Mouse (Mus musculus) limb, embryonic 14.5 days (tissue): ENCODE measurements around the gene Tspear. TPM values are rescaled to one million over a fixed set of nuclear protein-coding genes. Genes with fewer than 3 reads are reported as not detected.
"Not testable (repeated sequence)": the region's sequence is repeated elsewhere in the genome, so short reads cannot be mapped to it uniquely, and the experiment has no call there.

ENCODE experiments used
- ATAC-seq: fragments of 200-750 bp; cut with Nextera tagmentation; 2 replicates; pipeline ENCODE4 v1.8.0; 2017; ENCODE audit warnings: low read depth, moderate number of reproducible peaks, moderate TSS enrichment; ENCODE audit not compliant: low FRiP score
- DNase-seq: peaks from one replicate; pipeline ENCODE4 v3.0.0-alpha.2; 2015; ENCODE audit warnings: low spot score
- H3K27ac ChIP-seq: fragments of 300-500 bp; sonication (generic); replicated peaks from 2 replicates; pipeline ENCODE4 v1.5.1; 2014; ENCODE audit warnings: low read depth, mild to moderate bottlenecking, low read length, moderate library complexity, mixed read lengths
- H3K27me3 ChIP-seq: fragments of 300-500 bp; sonication (generic); 2 replicates; pipeline ENCODE4 v1.6.1; 2014; ENCODE audit warnings: low read length, mixed read lengths; ENCODE audit not compliant: control insufficient read depth, insufficient read depth
- H3K36me3 ChIP-seq: fragments of 300-500 bp; sonication (generic); 2 replicates; pipeline ENCODE4 v1.6.1; 2014; ENCODE audit warnings: mild to moderate bottlenecking, low read length, moderate library complexity, mixed read lengths; ENCODE audit not compliant: control insufficient read depth, insufficient read depth
- H3K4me1 ChIP-seq: fragments of 300-500 bp; sonication (generic); 2 replicates; pipeline ENCODE4 v1.6.1; 2014; ENCODE audit warnings: antibody characterized with exemption, low read length, mixed read lengths; ENCODE audit not compliant: control insufficient read depth, insufficient read depth
- H3K4me2 ChIP-seq: fragments of 300-500 bp; sonication (generic); replicated peaks from 2 replicates; pipeline ENCODE4 v1.6.1; 2014; ENCODE audit warnings: low read depth, mild to moderate bottlenecking, low read length, moderate library complexity; ENCODE audit not compliant: severe bottlenecking
- H3K4me3 ChIP-seq: fragments of 300-500 bp; sonication (generic); replicated peaks from 2 replicates; pipeline ENCODE4 v1.5.1; 2014; ENCODE audit warnings: low read length
- H3K9ac ChIP-seq: fragments of 300-500 bp; sonication (generic); 2 replicates; pipeline ENCODE4 v1.6.1; 2014; ENCODE audit warnings: mild to moderate bottlenecking, low read depth, low read length, moderate library complexity; ENCODE audit not compliant: severe bottlenecking
- H3K9me3 ChIP-seq: fragments of 300-500 bp; sonication (generic); 2 replicates; pipeline ENCODE4 v1.6.1; 2016; ENCODE audit warnings: low read length; ENCODE audit not compliant: control insufficient read depth
- POLR2A ChIP-seq: fragments of 200-500 bp; IDR thresholded peaks from 2 replicates; pipeline ENCODE4 v1.8.0; 2012; ENCODE audit warnings: inconsistent platforms, mild to moderate bottlenecking, moderate library complexity, borderline replicate concordance; ENCODE audit not compliant: insufficient read depth, insufficient read length; ENCODE audit errors: extremely low read depth
- WGBS: fragments of 180-500 bp; shearing (Covaris S2); extraction: QIAGEN DNeasy Blood & Tissue Kit; methylation state at CpG from one replicate; pipeline ENCODE4 v1.1.7; 2014; 5-methylcytosine and 5-hydroxymethylcytosine counted together
- polyA plus RNA-seq, 2 experiments: library from polyadenylated mRNA; depleted of rRNA in 1 of 2; stranded (reverse) in 1 of 2; unstranded in 1 of 2; fragments of >200 nt; fragmentation: Nextera tagmentation in 1 of 2; extraction: Ambion mirVana in 1 of 2; gene quantifications; 2 replicates each; pipeline versions ENCODE4 v1.2.1 to v1.2.3; 2012 to 2014

Tspear gene
- polyA plus RNA-seq, 2 experiments: 1.5 to 2.0 TPM

DNA sequence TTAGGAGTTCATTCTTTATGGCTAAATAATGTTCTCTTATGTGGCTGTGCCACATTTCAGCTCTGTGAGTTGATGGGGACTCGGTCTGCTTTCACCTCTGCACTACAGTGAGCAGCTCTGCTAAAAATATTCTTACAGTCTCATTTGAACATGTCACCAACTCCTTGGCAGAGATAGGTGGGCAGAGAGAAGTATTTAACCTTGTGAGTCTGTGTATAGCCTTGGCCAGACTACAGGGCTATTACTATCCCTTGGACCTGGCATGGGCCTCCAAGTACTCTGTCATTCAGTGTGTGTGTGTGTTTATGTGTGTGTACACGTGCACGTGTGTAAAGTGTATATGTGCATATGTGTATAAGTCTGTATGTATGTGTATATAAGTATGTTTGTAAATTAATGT lies 97.0 kb downstream of the Tspear start:
- 100% methylated on average over 1 of the region's 3 CpGs for WGBS
- H3K27me3 ChIP-seq, H3K9ac ChIP-seq, ATAC-seq, H3K27ac ChIP-seq, H3K4me2 ChIP-seq, H3K4me3 ChIP-seq, H3K36me3 ChIP-seq, DNase-seq, H3K9me3 ChIP-seq, H3K4me1 ChIP-seq: not testable (repeated sequence)

DNA sequence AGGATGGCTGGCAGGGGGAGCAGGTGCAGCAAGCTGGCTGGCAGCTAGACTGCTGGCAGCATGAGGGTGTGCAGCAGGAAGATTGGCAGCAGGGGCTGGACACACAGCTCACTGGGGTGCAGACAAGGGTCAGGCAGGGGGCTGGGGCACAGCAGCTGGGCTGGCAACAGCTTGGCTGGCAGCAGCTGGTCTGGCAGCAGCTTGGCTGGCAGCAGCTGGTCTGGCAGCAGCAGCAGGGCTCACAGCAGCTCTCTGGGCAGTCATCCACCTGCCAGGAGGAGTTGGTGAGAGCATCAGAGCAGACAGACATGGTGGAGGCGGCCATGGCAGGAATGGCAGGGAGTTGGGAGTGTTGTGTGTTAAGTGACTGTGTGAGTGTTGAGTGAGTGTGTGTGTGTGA lies 101.5 kb downstream of the Tspear start, which contains the start of gene Gm7137:
Gene Gm7137 (minus strand): TSS at position 325 of the 400 bp plus-strand sequence.
- H3K9me3 ChIP-seq, H3K4me2 ChIP-seq, ATAC-seq, H3K27me3 ChIP-seq, H3K36me3 ChIP-seq, H3K9ac ChIP-seq, H3K4me1 ChIP-seq, H3K27ac ChIP-seq, DNase-seq, H3K4me3 ChIP-seq: not testable (repeated sequence)
- WGBS: no CpG with 5 or more reads among the region's 1 CpGs

DNA sequence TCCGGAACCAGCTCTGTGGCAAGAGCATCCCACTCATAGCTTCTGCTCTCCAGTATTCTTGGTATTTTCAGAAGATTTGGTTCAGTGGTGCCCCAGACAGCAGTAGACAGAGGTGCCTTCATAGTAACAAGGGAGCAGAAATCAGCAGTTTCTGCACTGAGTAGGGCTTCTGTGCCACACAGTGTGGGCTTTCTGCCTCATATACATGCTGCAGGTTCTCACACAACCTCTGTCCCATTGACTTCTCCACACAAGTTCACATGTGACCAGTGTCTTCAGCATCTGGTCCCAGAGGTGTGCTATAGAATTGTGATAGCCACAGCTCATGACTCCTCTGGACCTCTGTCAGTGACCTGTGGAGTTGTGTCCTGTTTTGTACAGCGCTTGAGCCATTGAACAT lies 102.3 kb downstream of the Tspear start:
- Histone ChIP-seq H3K9ac (no peak overlapping the region), H3K4me1 (no peaks in the 10 kb centered on the region)
- no peak for ATAC-seq

DNA sequence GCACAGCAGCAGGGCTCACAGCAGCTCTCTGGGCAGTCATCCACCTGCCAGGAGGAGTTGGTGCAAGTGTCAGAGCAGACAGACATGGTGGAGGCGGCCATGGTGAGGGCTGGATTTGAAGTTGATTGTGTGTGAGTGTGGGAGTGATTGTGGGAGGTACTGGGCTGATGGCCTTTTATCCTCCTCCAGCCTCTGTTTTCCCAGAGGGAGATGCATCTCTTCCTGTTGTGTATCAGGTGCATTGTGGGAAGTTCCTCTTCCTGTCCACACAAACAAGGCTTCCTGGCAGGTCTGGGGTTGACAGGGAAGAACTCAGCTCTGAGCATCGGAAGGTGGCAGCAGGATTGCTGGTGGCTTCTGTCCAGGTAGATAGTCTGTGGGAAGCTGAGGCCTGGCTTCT lies 108.6 kb downstream of the Tspear start, which contains the start of gene Gm9639:
Gene Gm9639 (minus strand): TSS at position 101 of the 400 bp plus-strand sequence.
- 54% methylated on average over 2 of the region's 2 CpGs for WGBS
- no peak for DNase-seq
- no peak within 1 kb of the TSS for H3K27ac ChIP-seq
- no peak for TF ChIP-seq POLR2A
- H3K4me3 ChIP-seq: no peak within 1 kb of the TSS
- H3K4me1 ChIP-seq: peaks cover 6% of the 10 kb centered on the region; the same call in 1 of the 2 replicates
- no peak within 1 kb of the TSS for H3K4me2 ChIP-seq
- no peaks in the 10 kb centered on the region for H3K9me3 ChIP-seq
- no peaks in the 10 kb centered on the region for H3K36me3 ChIP-seq
- no peak within 1 kb of the TSS for H3K9ac ChIP-seq
- no peak for ATAC-seq
- H3K27me3 ChIP-seq: no peaks in the 10 kb centered on the region

More for the DNA sequence above, 102.3 kb downstream of the Tspear start:
- Histone ChIP-seq H3K27me3 (no peaks in the 10 kb centered on the region), H3K27ac (no peak overlapping the region), H3K4me2 (no peak overlapping the region), H3K36me3 (no peaks in the 10 kb centered on the region), H3K4me3 (no peak overlapping the region), H3K9me3 (no peaks in the 10 kb centered on the region)
- no peak for DNase-seq
- 69% methylated on average over 2 of the region's 2 CpGs for WGBS
- TF ChIP-seq POLR2A: no peak

DNA sequence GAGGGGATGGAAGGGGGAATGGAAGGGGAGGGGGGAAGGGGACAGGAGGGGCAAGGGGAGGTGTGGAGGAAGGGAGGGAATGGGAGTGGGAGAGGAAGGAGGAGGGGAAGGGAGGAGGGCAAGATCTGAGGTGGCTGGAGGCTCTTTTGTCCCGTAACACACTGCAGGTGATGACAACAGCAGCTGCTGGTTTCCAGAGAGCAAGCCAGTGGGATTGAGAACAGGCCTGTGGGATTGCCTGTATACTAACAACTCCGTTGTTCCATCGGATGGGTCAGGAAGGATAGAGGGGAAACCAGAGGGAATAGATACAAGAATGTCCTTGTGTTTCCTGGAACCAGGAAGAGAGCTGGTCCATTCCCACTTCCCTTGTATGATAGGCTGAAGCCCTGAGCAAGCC lies 111.3 kb downstream of the Tspear start:
- WGBS: 12% methylated on average over 3 of the region's 3 CpGs

DNA sequence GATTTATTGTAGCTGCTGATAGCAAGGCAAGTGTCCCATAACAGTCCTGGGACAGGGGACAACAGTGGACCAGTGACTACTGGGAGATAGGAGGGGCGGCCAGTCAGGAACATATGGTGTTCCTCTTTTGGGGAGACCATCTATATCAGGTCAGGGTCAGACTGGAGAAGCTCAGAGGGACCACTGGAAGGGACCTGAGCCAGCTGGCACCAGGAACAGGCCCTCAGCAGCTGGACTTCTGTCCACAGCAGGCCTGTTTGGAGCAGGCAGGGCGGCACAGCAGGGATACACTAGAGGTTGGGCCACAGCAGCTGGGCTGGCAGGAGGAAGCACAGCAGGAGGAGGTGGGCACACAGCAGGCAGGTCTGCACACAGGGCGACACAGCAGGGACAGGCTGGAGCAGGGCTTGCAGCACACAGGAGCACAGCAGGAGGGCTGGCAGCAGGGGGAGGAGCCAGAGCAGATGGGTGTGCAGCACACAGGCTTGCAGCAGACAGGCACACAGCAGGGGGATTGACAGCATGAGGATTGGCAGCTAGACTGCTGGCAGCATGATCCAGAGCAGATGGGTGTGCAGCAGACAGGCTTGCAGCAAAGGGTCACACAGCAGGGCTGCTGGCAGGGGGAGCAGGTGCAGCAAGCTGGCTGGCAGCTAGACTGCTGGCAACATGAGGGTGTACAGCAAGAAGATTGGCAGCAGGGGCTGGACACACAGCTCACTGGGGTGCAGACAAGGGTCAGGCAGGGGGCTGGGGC lies 112.0 kb downstream of the Tspear start:
- H3K4me1 ChIP-seq, DNase-seq, H3K9me3 ChIP-seq, H3K4me3 ChIP-seq, ATAC-seq, H3K27ac ChIP-seq, H3K36me3 ChIP-seq, H3K4me2 ChIP-seq, H3K9ac ChIP-seq, H3K27me3 ChIP-seq: not testable (repeated sequence)
- WGBS: 53% methylated on average over 2 of the region's 3 CpGs

More for the DNA sequence above, 111.3 kb downstream of the Tspear start:
- H3K9ac ChIP-seq: no peak overlapping the region
- H3K4me3 ChIP-seq: no peak overlapping the region
- H3K27me3 ChIP-seq: no peaks in the 10 kb centered on the region
- ATAC-seq: no peak
- TF ChIP-seq POLR2A: no peak
- no peak for DNase-seq
- no peaks in the 10 kb centered on the region for H3K9me3 ChIP-seq
- H3K4me1 ChIP-seq: peaks cover 6% of the 10 kb centered on the region; the same call in 1 of the 2 replicates
- H3K27ac ChIP-seq: no peak overlapping the region
- no peak overlapping the region for H3K4me2 ChIP-seq
- H3K36me3 ChIP-seq: no peaks in the 10 kb centered on the region
